8 mouse cellular contexts compared by ENCODE assay signal in genomic region chr4:108835496-108835895, GRCm38 (mm10). TPM values are rescaled to one million over a fixed set of nuclear protein-coding genes. Genes with fewer than 3 reads are reported as not detected.
DNase-seq lines count a peak whose midpoint lies in the region; ATAC-seq and TF ChIP-seq lines count a peak whose summit lies in the region.

No protein-coding gene starts in this region.

- no peaks in the 10 kb centered on the region for H3K27me3 ChIP-seq in G1E (ENCODE audit: insufficient read depth, low read length)
- no peaks in the 10 kb centered on the region for H3K27me3 ChIP-seq in heart, postnatal 0 days (ENCODE audit: control insufficient read depth, insufficient read depth, low read length)
- no peaks in the 10 kb centered on the region for H3K27me3 ChIP-seq in midbrain, embryonic 11.5 days (ENCODE audit: control insufficient read depth, insufficient read depth, low read length)

- no peak for ATAC-seq in G1E (ENCODE audit: extremely low read depth, insufficient number of reproducible peaks, low FRiP score, poor library complexity, severe bottlenecking)
- ATAC-seq in heart, postnatal 0 days (ENCODE audit: insufficient read depth, low read depth): no peak
- no peak for ATAC-seq in midbrain, embryonic 11.5 days (ENCODE audit: low FRiP score)

- H3K9ac ChIP-seq in heart, postnatal 0 days (replicated peaks; ENCODE audit: low read depth, low read length): peak overlapping the region; percentile 96
- peak overlapping the region; percentile 97 for H3K9ac ChIP-seq in midbrain, embryonic 11.5 days (ENCODE audit: low read length)

- H3K27ac ChIP-seq in heart, postnatal 0 days (ENCODE audit: low read depth): peak overlapping the region; percentile 99
- H3K27ac ChIP-seq in midbrain, embryonic 11.5 days (ENCODE audit: low read depth, low read length): no peak overlapping the region

- WGBS in heart, postnatal 0 days: 42% methylated on average over 3 of the region's 3 CpGs
- WGBS in midbrain, embryonic 11.5 days: 71% methylated on average over 3 of the region's 3 CpGs

- no peaks in the 10 kb centered on the region for H3K9me3 ChIP-seq in G1E (replicated peaks)
- no peaks in the 10 kb centered on the region for H3K9me3 ChIP-seq in heart, postnatal 0 days (replicated peaks; ENCODE audit: control insufficient read depth, low read length)
- H3K9me3 ChIP-seq in midbrain, embryonic 11.5 days (ENCODE audit: control insufficient read depth, low read length): no peaks in the 10 kb centered on the region

- H3K4me2 ChIP-seq in heart, postnatal 0 days (ENCODE audit: low read depth, low read length): peak overlapping the region; percentile 84
- H3K4me2 ChIP-seq in midbrain, embryonic 11.5 days: peak overlapping the region; percentile 83

- H3K4me3 ChIP-seq in G1E (ENCODE audit: low read depth, low read length): peak overlapping the region; percentile 82; the same call in 1 of the 2 replicates
- H3K4me3 ChIP-seq in heart, postnatal 0 days (ENCODE audit: low read depth, low read length): peak overlapping the region; percentile 84
- H3K4me3 ChIP-seq in midbrain, embryonic 11.5 days (ENCODE audit: low read depth, low read length): peak overlapping the region; percentile 78

- H3K36me3 ChIP-seq in G1E (replicated peaks): peaks cover 21% of the 10 kb centered on the region
- H3K36me3 ChIP-seq in heart, postnatal 0 days (replicated peaks; ENCODE audit: control insufficient read depth, insufficient read depth, low read length): no peaks in the 10 kb centered on the region
- no peaks in the 10 kb centered on the region for H3K36me3 ChIP-seq in midbrain, embryonic 11.5 days (ENCODE audit: control insufficient read depth, insufficient read depth, low read length)

- DNase-seq in kidney, adult 11 months: peak; percentile 16
- no peak for DNase-seq in kidney, adult 18-20 months
- DNase-seq in G1E (ENCODE audit: low spot score): no peak
- peak; percentile 8 for DNase-seq in heart, postnatal 0 days (ENCODE audit: low spot score)
- DNase-seq in midbrain, embryonic 11.5 days (ENCODE audit: low spot score, missing footprints): no peak
- no peak for DNase-seq in adrenal gland, adult 2 months
- no peak for DNase-seq in c-Kit-positive CD71-positive TER-119-positive erythroid progenitor cells, embryonic 14.5 days (ENCODE audit: low spot score)
- no peak for DNase-seq in left cerebral cortex, adult 18-20 months (ENCODE audit: low spot score in 2 of 2)

- peaks cover 29% of the 10 kb centered on the region for H3K4me1 ChIP-seq in G1E (ENCODE audit: insufficient read depth, low read depth, low read length)
- H3K4me1 ChIP-seq in heart, postnatal 0 days (ENCODE audit: control insufficient read depth, insufficient read depth): peaks cover 43% of the 10 kb centered on the region
- peaks cover 23% of the 10 kb centered on the region for H3K4me1 ChIP-seq in midbrain, embryonic 11.5 days (ENCODE audit: control insufficient read depth, insufficient read depth, low read length)

- TF ChIP-seq EP300 in heart, postnatal 0 days (IDR thresholded peaks at IDR 0.05; ENCODE audit: low read depth): no peak

- TF ChIP-seq CTCF in G1E (IDR thresholded peaks at IDR 0.05; ENCODE audit: low read depth, low read length): no peak
- TF ChIP-seq CTCF in heart, postnatal 0 days (IDR thresholded peaks at IDR 0.05; ENCODE audit: low read depth): no peak

RNA-seq across cellular contexts. Expression of gene Txndc12, which starts 1.1 kb away (rescaled TPM):
- total RNA-seq in G1E (2014; fragmentation: Nextera tagmentation) (76.2 and 79.1 TPM in 2 replicates), G1E (2017) (54.4 and 56.6 TPM in 2 replicates)
- 7.7 and 10.2 TPM in 2 replicates for polyA plus RNA-seq in G1E (2012)
- 37.7 and 57.6 TPM in 2 replicates for total RNA-seq in heart, postnatal 0 days (2014; rRNA removed; ENCODE audit: low replicate concordance)
- polyA plus RNA-seq in heart, postnatal 0 days (2015; fragmentation: Nextera tagmentation; extraction: Ambion mirVana): 73.5 and 86.8 TPM in 2 replicates
- polyA plus RNA-seq in midbrain, embryonic 11.5 days (2014; fragmentation: Nextera tagmentation; extraction: Ambion mirVana): 112 and 113 TPM in 2 replicates
- total RNA-seq in adrenal gland, adult 2 months (2021): 10 to 100 TPM; 71.6 to 75.7 TPM
- 6.4 and 10.6 TPM in 2 replicates for polyA plus RNA-seq in adrenal gland, adult 2 months (2012; rRNA removed)
- total RNA-seq in left cerebral cortex, adult 18-20 months (2021): 10 to 100 TPM; 39.6 to 44.2 TPM

RNA-seq across cellular contexts. Expression of gene Btf3l4, which starts 2.1 kb away (rescaled TPM):
- total RNA-seq in G1E (2014; fragmentation: Nextera tagmentation) (115 and 119 TPM in 2 replicates), G1E (2017) (62.1 and 88.3 TPM in 2 replicates)
- 8.8 and 9.8 TPM in 2 replicates for polyA plus RNA-seq in G1E (2012)
- total RNA-seq in heart, postnatal 0 days (2014; rRNA removed; ENCODE audit: low replicate concordance): 65.0 and 78.2 TPM in 2 replicates
- 182 and 194 TPM in 2 replicates for polyA plus RNA-seq in heart, postnatal 0 days (2015; fragmentation: Nextera tagmentation; extraction: Ambion mirVana)
- 284 and 311 TPM in 2 replicates for polyA plus RNA-seq in midbrain, embryonic 11.5 days (2014; fragmentation: Nextera tagmentation; extraction: Ambion mirVana)
- 100 to 1,000 TPM; 124 to 146 TPM for total RNA-seq in adrenal gland, adult 2 months (2021)
- 6.0 and 10.3 TPM in 2 replicates for polyA plus RNA-seq in adrenal gland, adult 2 months (2012; rRNA removed)
- 10 to 100 TPM; 85.6 to 91.5 TPM for total RNA-seq in left cerebral cortex, adult 18-20 months (2021)

RNA-seq across cellular contexts. Expression of gene Kti12, which starts 12.1 kb away (rescaled TPM):
- total RNA-seq in G1E (2014; fragmentation: Nextera tagmentation): 32.5 and 34.4 TPM in 2 replicates
- 36.9 and 39.3 TPM in 2 replicates for total RNA-seq in G1E (2017)
- polyA plus RNA-seq in G1E (2012): 89.1 and 98.8 TPM in 2 replicates
- total RNA-seq in heart, postnatal 0 days (2014; rRNA removed; ENCODE audit: low replicate concordance): 22.6 and 32.9 TPM in 2 replicates
- 19.2 and 22.6 TPM in 2 replicates for polyA plus RNA-seq in heart, postnatal 0 days (2015; fragmentation: Nextera tagmentation; extraction: Ambion mirVana)
- 44.0 and 49.9 TPM in 2 replicates for polyA plus RNA-seq in midbrain, embryonic 11.5 days (2014; fragmentation: Nextera tagmentation; extraction: Ambion mirVana)
- 10 to 100 TPM; 30.1 to 30.9 TPM for total RNA-seq in adrenal gland, adult 2 months (2021)
- polyA plus RNA-seq in adrenal gland, adult 2 months (2012; rRNA removed): 51.8 and 56.3 TPM in 2 replicates
- 10 to 100 TPM; 18.4 TPM for total RNA-seq in left cerebral cortex, adult 18-20 months (2021)

RNA-seq across cellular contexts. Expression of gene A730015C16Rik, which starts 12.9 kb away (rescaled TPM):
- not detected in 2 replicates for total RNA-seq in G1E (2014; fragmentation: Nextera tagmentation)
- 0.35 and 0.60 TPM in 2 replicates for total RNA-seq in G1E (2017)
- 0.07 TPM in 1 of 2 replicates, not detected in the other for polyA plus RNA-seq in G1E (2012)
- not detected in 2 replicates for total RNA-seq in heart, postnatal 0 days (2014; rRNA removed; ENCODE audit: low replicate concordance)
- polyA plus RNA-seq in heart, postnatal 0 days (2015; fragmentation: Nextera tagmentation; extraction: Ambion mirVana): 0.97 and 0.98 TPM in 2 replicates
- 1.2 TPM in 2 replicates for polyA plus RNA-seq in midbrain, embryonic 11.5 days (2014; fragmentation: Nextera tagmentation; extraction: Ambion mirVana)
- total RNA-seq in adrenal gland, adult 2 months (2021): not detected
- 0.26 TPM in 1 of 2 replicates, not detected in the other for polyA plus RNA-seq in adrenal gland, adult 2 months (2012; rRNA removed)
- total RNA-seq in left cerebral cortex, adult 18-20 months (2021): not detected

RNA-seq across cellular contexts. Expression of gene Rab3b, which starts 43.4 kb away (rescaled TPM):
- total RNA-seq in G1E (2014; fragmentation: Nextera tagmentation) (not detected in 2 replicates), G1E (2017) (0.05 and 0.06 TPM in 2 replicates)
- 0.13 TPM in 1 of 2 replicates, not detected in the other for polyA plus RNA-seq in G1E (2012)
- total RNA-seq in heart, postnatal 0 days (2014; rRNA removed; ENCODE audit: low replicate concordance): 1.4 TPM in 1 of 2 replicates, not detected in the other
- 4.2 and 4.6 TPM in 2 replicates for polyA plus RNA-seq in heart, postnatal 0 days (2015; fragmentation: Nextera tagmentation; extraction: Ambion mirVana)
- 29.2 and 29.5 TPM in 2 replicates for polyA plus RNA-seq in midbrain, embryonic 11.5 days (2014; fragmentation: Nextera tagmentation; extraction: Ambion mirVana)
- 10 to 100 TPM; 38.6 to 51.5 TPM for total RNA-seq in adrenal gland, adult 2 months (2021)
- polyA plus RNA-seq in adrenal gland, adult 2 months (2012; rRNA removed): 41.6 and 46.6 TPM in 2 replicates
- total RNA-seq in left cerebral cortex, adult 18-20 months (2021): 10 to 100 TPM; 87.8 to 89.9 TPM

Comparison
In these comparisons a context has a peak if more than half of its experiments do, and no peak if none do; other contexts are left out.
1. DNase-seq: peak in kidney, adult 11 months (single experiment) and heart, postnatal 0 days (single experiment); none in kidney, adult 18-20 months (single experiment), G1E (single experiment), midbrain, embryonic 11.5 days (single experiment), adrenal gland, adult 2 months (single experiment), c-Kit-positive CD71-positive TER-119-positive erythroid progenitor cells, embryonic 14.5 days (single experiment) and left cerebral cortex, adult 18-20 months (0 of 2).
2. Peak in every context shown above with its lines, with median percentiles within 50 percentile points of each other: H3K4me3 ChIP-seq.